Mouse (Mus musculus) embryonic facial prominence, embryonic 14.5 days (tissue): ENCODE measurements at regions not wholly inside any gene's neighbourhood (a gene's known extent, or its start where the extent isn't known, plus 50 kb on each side); places are given as distances from the start of the nearest gene placed in this dataset.
"Not testable (repeated sequence)": the region's sequence is repeated elsewhere in the genome, so short reads cannot be mapped to it uniquely, and the experiment has no call there.

Experiments
- ATAC-seq: fragments of 200-750 bp; cut with Nextera tagmentation; 2 replicates; pipeline ENCODE4 v1.8.0; 2017; ENCODE audit warnings: low read depth, moderate number of reproducible peaks, moderate TSS enrichment
- DNase-seq: peaks from one replicate; pipeline ENCODE4 v3.0.0-alpha.2; 2015; ENCODE audit warnings: low spot score
- H3K27ac ChIP-seq: fragments of 300-500 bp; sonication (generic); replicated peaks from 2 replicates; pipeline ENCODE4 v1.5.1; 2014; ENCODE audit warnings: low read depth, mild to moderate bottlenecking, low read length, moderate library complexity
- H3K27me3 ChIP-seq: fragments of 300-500 bp; sonication (generic); replicated peaks from 2 replicates; pipeline ENCODE4 v1.6.1; 2014; ENCODE audit warnings: low read length; ENCODE audit not compliant: control insufficient read depth, insufficient read depth
- H3K36me3 ChIP-seq: fragments of 300-500 bp; sonication (generic); 2 replicates; pipeline ENCODE4 v1.6.1; 2014; ENCODE audit warnings: low read length, mixed read lengths; ENCODE audit not compliant: control insufficient read depth, insufficient read depth
- H3K4me1 ChIP-seq: fragments of 300-500 bp; sonication (generic); 2 replicates; pipeline ENCODE4 v1.6.1; 2014; ENCODE audit warnings: antibody characterized with exemption, low read length; ENCODE audit not compliant: control insufficient read depth, insufficient read depth
- H3K4me2 ChIP-seq: fragments of 300-500 bp; sonication (generic); 2 replicates; pipeline ENCODE4 v1.6.1; 2014; ENCODE audit warnings: low read depth, mild to moderate bottlenecking, low read length, moderate library complexity, mixed read lengths
- H3K4me3 ChIP-seq: fragments of 300-500 bp; sonication (generic); 2 replicates; pipeline ENCODE4 v1.5.1; 2014; ENCODE audit warnings: low read depth, mild to moderate bottlenecking, low read length
- H3K9ac ChIP-seq: fragments of 300-500 bp; sonication (generic); 2 replicates; pipeline ENCODE4 v1.6.1; 2014; ENCODE audit warnings: low read depth, mild to moderate bottlenecking, low read length, moderate library complexity, mixed read lengths
- H3K9me3 ChIP-seq: fragments of 300-500 bp; sonication (generic); 2 replicates; pipeline ENCODE4 v1.6.1; 2016; ENCODE audit warnings: low read length; ENCODE audit not compliant: control insufficient read depth
- WGBS: fragments of 180-500 bp; shearing (Covaris S2); extraction: QIAGEN DNeasy Blood & Tissue Kit; methylation state at CpG from one replicate; pipeline ENCODE4 v1.1.7; 2014; 5-methylcytosine and 5-hydroxymethylcytosine counted together

GRCm38 (mm10) chr12:77869296-77869695 lies 324.7 kb upstream of the Gm6657 start:
- H3K4me3 ChIP-seq: no peak overlapping the region
- DNase-seq: no peak
- no peaks in the 10 kb centered on the region for H3K27me3 ChIP-seq
- no peaks in the 10 kb centered on the region for H3K4me1 ChIP-seq
- ATAC-seq: no peak
- H3K27ac ChIP-seq: no peak overlapping the region
- H3K9me3 ChIP-seq: no peaks in the 10 kb centered on the region
- H3K4me2 ChIP-seq: no peak overlapping the region
- no peaks in the 10 kb centered on the region for H3K36me3 ChIP-seq
- 77% methylated on average over 3 of the region's 3 CpGs for WGBS
- H3K9ac ChIP-seq: no peak overlapping the region

- DNase-seq (peak; percentile 6), ATAC-seq (no peak)
- H3K9ac ChIP-seq: no peak overlapping the region
- no peaks in the 10 kb centered on the region for H3K27me3 ChIP-seq
- no peaks in the 10 kb centered on the region for H3K9me3 ChIP-seq
- H3K4me3 ChIP-seq: no peak overlapping the region
- 83% methylated on average over 2 of the region's 2 CpGs for WGBS
- no peak overlapping the region for H3K4me2 ChIP-seq
- H3K4me1 ChIP-seq: no peaks in the 10 kb centered on the region
- no peak overlapping the region for H3K27ac ChIP-seq
- H3K36me3 ChIP-seq: no peaks in the 10 kb centered on the region
Observed at GRCm38 (mm10) chr12:77887335-77887734, 306.7 kb upstream of the Gm6657 start.

- no peak overlapping the region for H3K4me2 ChIP-seq
- ATAC-seq (no peak), DNase-seq (no peak)
- no peak overlapping the region for H3K9ac ChIP-seq
- H3K27me3 ChIP-seq: no peaks in the 10 kb centered on the region
- 90% methylated on average over 6 of the region's 6 CpGs for WGBS
- H3K4me1 ChIP-seq: no peaks in the 10 kb centered on the region
- H3K9me3 ChIP-seq: no peaks in the 10 kb centered on the region
- H3K4me3 ChIP-seq: no peak overlapping the region
- no peak overlapping the region for H3K27ac ChIP-seq
- no peaks in the 10 kb centered on the region for H3K36me3 ChIP-seq
Observed at GRCm38 (mm10) chr12:77891452-77891851, 302.6 kb upstream of the Gm6657 start.

GRCm38 (mm10) chr12:77894238-77894637 lies 299.8 kb upstream of the Gm6657 start:
- Histone ChIP-seq H3K4me2 (no peak overlapping the region), H3K4me3 (no peak overlapping the region), H3K4me1 (no peaks in the 10 kb centered on the region), H3K27me3 (no peaks in the 10 kb centered on the region), H3K36me3 (no peaks in the 10 kb centered on the region), H3K9ac (no peak overlapping the region), H3K9me3 (no peaks in the 10 kb centered on the region), H3K27ac (no peak overlapping the region)
- DNase-seq (no peak), ATAC-seq (no peak)

- Histone ChIP-seq H3K27ac (no peak overlapping the region), H3K36me3 (no peaks in the 10 kb centered on the region), H3K27me3 (no peaks in the 10 kb centered on the region), H3K4me2 (no peak overlapping the region), H3K4me3 (no peak overlapping the region), H3K9ac (no peak overlapping the region), H3K9me3 (no peaks in the 10 kb centered on the region), H3K4me1 (no peaks in the 10 kb centered on the region)
- DNase-seq (peak; percentile 8), ATAC-seq (no peak)
- WGBS: 65% methylated on average over 2 of the region's 2 CpGs
Observed at GRCm38 (mm10) chr12:77895508-77895907, 298.5 kb upstream of the Gm6657 start.

GRCm38 (mm10) chr12:77898974-77899373 lies 295.1 kb upstream of the Gm6657 start:
- H3K9ac ChIP-seq, H3K4me2 ChIP-seq, H3K4me3 ChIP-seq, H3K36me3 ChIP-seq, H3K4me1 ChIP-seq, H3K9me3 ChIP-seq, H3K27me3 ChIP-seq, ATAC-seq, DNase-seq, H3K27ac ChIP-seq: not testable (repeated sequence)
- WGBS: 69% methylated on average over 2 of the region's 2 CpGs

GRCm38 (mm10) chr12:77901254-77901653 lies 292.8 kb upstream of the Gm6657 start:
- Histone ChIP-seq H3K4me2 (no peak overlapping the region), H3K36me3 (no peaks in the 10 kb centered on the region), H3K4me3 (no peak overlapping the region), H3K27me3 (no peaks in the 10 kb centered on the region), H3K27ac (no peak overlapping the region), H3K4me1 (no peaks in the 10 kb centered on the region), H3K9ac (no peak overlapping the region), H3K9me3 (no peaks in the 10 kb centered on the region)
- DNase-seq (no peak), ATAC-seq (no peak)
- WGBS: 96% methylated on average over 1 of the region's 1 CpGs

- Histone ChIP-seq H3K36me3 (no peaks in the 10 kb centered on the region), H3K4me2 (no peak overlapping the region), H3K4me1 (no peaks in the 10 kb centered on the region), H3K9me3 (no peaks in the 10 kb centered on the region), H3K27me3 (no peaks in the 10 kb centered on the region), H3K4me3 (no peak overlapping the region), H3K9ac (no peak overlapping the region), H3K27ac (no peak overlapping the region)
- WGBS: 28% methylated on average over 4 of the region's 4 CpGs
- DNase-seq (no peak), ATAC-seq (no peak)
Observed at GRCm38 (mm10) chr12:77912863-77913554, 281.0 kb upstream of the Gm6657 start.

GRCm38 (mm10) chr12:77928729-77929128 lies 265.3 kb upstream of the Gm6657 start:
- no peak overlapping the region for H3K4me3 ChIP-seq
- H3K27me3 ChIP-seq: no peaks in the 10 kb centered on the region
- H3K36me3 ChIP-seq: no peaks in the 10 kb centered on the region
- H3K4me1 ChIP-seq: no peaks in the 10 kb centered on the region
- H3K9ac ChIP-seq: no peak overlapping the region
- H3K27ac ChIP-seq: no peak overlapping the region
- no peak for DNase-seq
- H3K9me3 ChIP-seq: no peaks in the 10 kb centered on the region
- no peak for ATAC-seq
- H3K4me2 ChIP-seq: no peak overlapping the region
- WGBS: 72% methylated on average over 4 of the region's 4 CpGs
